Comparison of ENCODE assay signal across 23 mouse cellular contexts in the genomic region with DNA sequence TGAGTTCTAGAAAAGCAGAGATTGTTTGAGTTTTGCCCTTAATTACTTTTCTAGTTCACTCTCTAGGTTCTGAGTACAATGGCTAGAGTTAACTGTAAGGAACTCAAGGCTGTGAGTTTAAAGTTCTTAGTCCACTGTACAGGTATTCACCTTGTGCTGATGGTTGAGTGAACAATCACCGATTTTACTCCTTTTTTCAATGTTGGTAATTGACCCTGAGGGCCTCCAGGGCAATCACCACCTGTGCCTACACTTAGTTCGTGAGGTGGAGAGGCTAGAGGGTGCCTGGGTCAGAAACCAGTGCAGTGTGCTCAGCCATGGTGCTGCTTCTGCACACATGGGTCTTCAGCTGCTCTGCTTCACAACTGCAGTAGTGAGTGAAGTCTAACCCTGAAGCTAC.
"Had no signal": no experiment of that assay in that cellular context is flagged by ENCODE, and none has a peak within 500 bp of the region (broad histone marks: within the 10 kb centered on the region; RNA-seq: fewer than 3 reads in every experiment).

No protein-coding gene starts in this region.

- H3K27ac ChIP-seq: forebrain, embryonic 15.5 days; heart, adult 2 months; heart, embryonic 13.5 days; heart, embryonic 15.5 days; hindbrain, embryonic 13.5 days; hindbrain, embryonic 15.5 days; hindbrain, postnatal 0 days; kidney, postnatal 0 days; limb, embryonic 13.5 days; limb, embryonic 15.5 days; liver, embryonic 12.5 days; liver, embryonic 14.5 days had no signal

- H3K4me2 ChIP-seq: forebrain, embryonic 15.5 days; heart, embryonic 11.5 days; heart, embryonic 13.5 days; heart, embryonic 15.5 days; hindbrain, embryonic 13.5 days; hindbrain, embryonic 15.5 days; limb, embryonic 13.5 days; limb, embryonic 15.5 days; liver, embryonic 12.5 days had no signal

- ATAC-seq: forebrain, embryonic 15.5 days; forebrain, postnatal 0 days; hindbrain, postnatal 0 days; liver, embryonic 12.5 days had no signal

- H3K9ac ChIP-seq: forebrain, embryonic 15.5 days; forebrain, postnatal 0 days; heart, embryonic 13.5 days; heart, embryonic 15.5 days; hindbrain, embryonic 13.5 days; hindbrain, embryonic 15.5 days; limb, embryonic 13.5 days; limb, embryonic 15.5 days; liver, embryonic 12.5 days; liver, embryonic 14.5 days had no signal

- H3K4me1 ChIP-seq: forebrain, embryonic 15.5 days; hindbrain, embryonic 13.5 days; hindbrain, embryonic 15.5 days; limb, embryonic 13.5 days; limb, embryonic 15.5 days; liver, embryonic 12.5 days had no signal

- H3K36me3 ChIP-seq: hindbrain, embryonic 15.5 days had no signal

- H3K9me3 ChIP-seq: forebrain, embryonic 15.5 days; heart, embryonic 15.5 days; hindbrain, embryonic 15.5 days; liver, embryonic 12.5 days had no signal

- DNase-seq: forebrain, postnatal 0 days; gastrocnemius, postnatal 14 days; gastrocnemius, postnatal 36 days; heart, adult 11 months; heart, adult 2 months; heart, postnatal 14 days; heart, postnatal 36 days; kidney, adult 18-20 months; layer of hippocampus, adult 9-11 months; layer of hippocampus, postnatal 36 days; left cerebral cortex, postnatal 4 days had no signal

- H3K4me3 ChIP-seq: forebrain, embryonic 15.5 days; heart, adult 2 months; heart, embryonic 13.5 days; heart, embryonic 15.5 days; hindbrain, embryonic 13.5 days; hindbrain, embryonic 15.5 days; limb, embryonic 13.5 days; limb, embryonic 15.5 days; liver, embryonic 12.5 days had no signal

- H3K27me3 ChIP-seq: forebrain, embryonic 15.5 days; heart, embryonic 13.5 days; heart, embryonic 15.5 days; hindbrain, embryonic 13.5 days; hindbrain, embryonic 15.5 days; limb, embryonic 13.5 days; limb, embryonic 15.5 days; liver, embryonic 12.5 days had no signal
